Mouse (Mus musculus): Measurements from ENCODE around the gene Rcn3.

- TF ChIP-seq CTCF (IDR thresholded peaks at IDR 0.05; ENCODE audit: extremely low read depth, insufficient read depth, low read length) (no peak), POLR2A (IDR thresholded peaks at IDR 0.05; ENCODE audit: extremely low read depth, insufficient read depth, low read length) (no peak)
Observed at GRCm38 (mm10) chr7:45111940-45112339, 19.9 kb upstream of the Rcn3 start.

Data from cortical plate, adult 2 months (tissue).